Mouse (Mus musculus): ENCODE results near the gene Tagln2. TPM values are rescaled to one million over a fixed set of nuclear protein-coding genes. Genes with fewer than 3 reads are reported as not detected.

Tagln2 gene
- total RNA-seq, 2 experiments from 2014 or later = 75.4 to 87.9 TPM

DNA sequence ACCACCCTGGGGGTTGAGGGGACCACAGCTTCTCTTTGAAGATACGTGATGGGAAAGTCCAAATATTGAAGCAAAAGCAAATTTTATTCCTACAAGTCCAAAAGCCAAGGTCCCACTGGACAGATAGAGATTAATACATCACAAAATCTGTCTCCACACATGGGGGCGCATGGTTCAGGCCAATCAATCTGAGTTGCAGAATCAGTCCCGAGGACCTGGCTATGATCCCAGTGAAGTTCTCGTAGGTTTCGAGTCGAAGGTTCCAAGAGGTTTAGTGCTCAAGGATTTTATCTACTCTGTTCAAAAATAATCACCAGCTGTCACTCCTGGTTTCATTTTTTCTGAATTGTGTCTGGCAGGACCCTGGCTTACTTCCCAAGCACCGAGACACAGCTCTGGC, 51.2 kb downstream of the Tagln2 start:
- DNase-seq (ENCODE audit: low spot score) = no peak
- intact Hi-C loops (cut with DNase I) = no loop called here

DNA sequence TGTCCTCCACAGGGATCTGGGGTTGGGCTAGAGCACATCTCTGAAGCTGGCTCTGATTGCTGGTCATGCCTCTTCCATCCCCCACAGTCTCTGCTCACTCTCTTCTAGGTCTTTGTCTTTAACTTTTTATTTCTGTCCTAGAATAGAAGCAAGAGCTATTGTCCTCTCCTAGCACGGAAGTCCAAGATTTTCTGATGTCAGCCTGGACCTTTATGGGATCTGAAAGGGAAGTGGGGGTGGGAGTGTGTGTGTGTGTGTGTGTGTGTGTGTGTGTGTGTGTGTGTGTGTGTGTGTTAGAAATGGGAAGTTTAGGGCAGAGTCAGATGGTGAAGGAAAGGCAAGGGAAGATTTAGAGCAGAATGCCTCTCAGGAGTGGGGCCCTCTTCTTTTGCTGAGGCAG, 52.8 kb downstream of the Tagln2 start:
- intact Hi-C loops (cut with DNase I) = no loop called here
- no peak for DNase-seq (ENCODE audit: low spot score)

DNA sequence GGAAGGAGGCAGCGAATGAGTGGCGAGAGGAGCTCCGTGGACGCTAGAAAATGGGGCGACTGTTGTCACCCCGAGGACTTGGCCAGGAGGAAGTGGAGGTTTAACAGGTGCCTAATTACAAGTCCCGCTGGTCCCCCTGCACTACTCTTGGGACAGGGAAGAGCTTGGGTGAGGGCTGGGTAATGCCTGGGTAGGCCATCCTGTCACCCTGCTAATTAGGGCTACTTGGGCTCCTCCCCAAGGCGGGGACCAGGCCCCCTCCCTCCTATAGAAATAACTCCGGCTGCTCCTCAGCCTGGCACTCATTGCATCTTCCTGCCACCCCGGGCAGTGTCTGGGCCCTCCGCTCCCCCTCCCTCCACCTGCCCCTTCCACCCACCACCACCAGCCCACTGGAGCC, 55.8 kb downstream of the Tagln2 start, which contains the start of gene Vsig8:
Gene Vsig8, plus strand, starts transcription at position 301 of the 400 bp plus-strand sequence.
- DNase-seq (ENCODE audit: low spot score) = no peak
- intact Hi-C loops (cut with DNase I) = no loop called here

Other genes with a start within 250 kb of the Tagln2 start
- not detected for gene Atp1a4, start 241.6 kb upstream of the Tagln2 start, total RNA-seq (2021)
- 10 to 100 TPM in 1 of 2 experiments, 1 to 10 TPM in 1; 9.3 to 15.2 TPM for gene Igsf8, start 238.4 kb upstream of the Tagln2 start, total RNA-seq (2021)
- gene Atp1a2, start 202.0 kb upstream of the Tagln2 start, total RNA-seq (2021) = 100 to 1,000 TPM; 600 to 610 TPM
- under 1 TPM in 1 of 2 experiments, not detected in 1; 0.06 TPM for gene Kcnj9, start 170.7 kb upstream of the Tagln2 start, total RNA-seq (2021)
- under 1 TPM; 0.10 to 0.14 TPM for gene Kcnj10, start 158.8 kb upstream of the Tagln2 start, total RNA-seq (2021)
- gene Pigm, start 123.5 kb upstream of the Tagln2 start, total RNA-seq (2021) = 1 to 10 TPM; 4.4 to 4.5 TPM
- gene Slamf9, start 24.7 kb upstream of the Tagln2 start, total RNA-seq (2021) = 1 to 10 TPM; 1.3 TPM
- under 1 TPM; 0.25 to 0.55 TPM for gene Igsf9, start 18.3 kb upstream of the Tagln2 start, total RNA-seq (2021)
- gene Cfap45, start 20.8 kb downstream of the Tagln2 start, total RNA-seq (2021) = under 1 TPM; 0.34 to 0.39 TPM
- not detected for gene Vsig8, start 55.9 kb downstream of the Tagln2 start, total RNA-seq (2021)
- under 1 TPM in 1 of 2 experiments, not detected in 1; 0.25 TPM for gene Slamf8, start 90.5 kb downstream of the Tagln2 start, total RNA-seq (2021)
- gene Fcrl6, start 102.5 kb downstream of the Tagln2 start, total RNA-seq (2021) = not detected
- gene Dusp23, start 132.9 kb downstream of the Tagln2 start, total RNA-seq (2021) = 10 to 100 TPM; 10.4 to 11.1 TPM
- gene Crp, start 198.0 kb downstream of the Tagln2 start, total RNA-seq (2021) = not detected